Mouse (Mus musculus): ENCODE measurements at regions not wholly inside any gene's neighbourhood (a gene's known extent, or its start where the extent isn't known, plus 50 kb on each side); places are given as distances from the start of the nearest gene placed in this dataset.

- DNase-seq (ENCODE audit: low read depth) = no peak
Measured at GRCm38 (mm10) chr3:35102715-35103591, 452.7 kb downstream of the Sox2 start.

DNA sequence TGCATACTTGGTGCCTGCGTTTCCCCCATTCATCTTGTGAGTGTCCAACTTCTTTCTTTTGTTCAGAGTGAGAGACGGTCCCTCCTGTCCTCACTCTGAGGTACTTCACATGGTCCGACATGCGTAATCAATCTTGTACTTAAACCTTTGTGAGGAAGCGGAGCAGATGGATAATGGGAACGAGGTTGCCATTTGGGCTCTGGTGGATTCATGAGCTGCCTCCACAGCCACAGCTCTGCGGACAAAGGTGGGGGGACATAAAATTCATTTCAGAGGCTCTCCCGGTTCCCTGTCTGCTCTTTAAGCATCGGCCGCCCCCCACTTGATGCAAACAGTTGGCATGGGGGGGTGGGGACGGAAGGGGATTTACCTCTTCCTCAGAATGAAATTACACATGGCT lies 454.7 kb downstream of the Sox2 start:
- no peak for DNase-seq (ENCODE audit: low read depth)

DNA sequence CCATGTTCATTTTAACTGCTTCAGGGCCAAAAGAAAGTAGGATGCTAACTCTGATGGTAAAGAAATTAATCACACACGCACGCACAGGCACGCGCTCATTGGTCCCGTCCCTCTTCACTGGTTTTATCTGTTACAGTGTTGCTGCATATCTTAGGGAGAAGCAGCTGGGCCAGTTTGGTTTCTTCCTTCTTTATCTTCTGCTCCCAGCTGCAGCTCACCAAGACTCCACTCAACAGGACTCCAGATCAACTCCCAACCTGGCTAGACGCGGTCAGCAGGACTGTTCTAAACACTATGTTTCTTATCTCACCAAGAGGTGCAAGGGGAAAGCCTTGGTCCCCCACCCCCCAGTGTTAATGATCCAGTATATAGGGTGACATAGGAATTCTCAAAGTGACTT lies 455.9 kb downstream of the Sox2 start:
- DNase-seq (ENCODE audit: low read depth) = no peak

GRCm38 (mm10) chr3:35133477-35133876 lies 483.3 kb downstream of the Sox2 start:
- DNase-seq (ENCODE audit: low read depth) = no peak

- DNase-seq (ENCODE audit: low read depth) = no peak
Measured at GRCm38 (mm10) chr3:35141500-35142220, 491.5 kb downstream of the Sox2 start.

DNA sequence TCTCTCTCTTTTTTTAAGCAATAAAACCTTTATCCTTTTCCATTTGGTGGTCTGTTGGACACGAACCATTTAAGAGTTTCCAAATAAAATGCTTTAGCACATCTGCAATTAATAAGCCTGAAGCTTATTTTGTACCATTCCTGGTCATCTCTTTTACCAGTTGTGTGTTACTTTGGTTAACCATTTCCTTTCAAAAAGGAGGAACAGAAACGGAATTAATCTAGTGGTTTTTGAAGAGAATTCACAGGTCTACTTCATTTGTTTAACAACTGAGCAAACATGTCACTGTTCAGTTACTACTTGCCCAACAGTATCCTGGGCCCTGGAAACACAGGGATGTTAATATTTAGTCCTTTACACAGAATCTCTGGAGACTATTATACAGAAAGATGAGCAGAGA lies 492.5 kb downstream of the Sox2 start:
- DNase-seq (ENCODE audit: low read depth) = no peak

- DNase-seq (ENCODE audit: low read depth) = no peak
Measured at GRCm38 (mm10) chr3:35145569-35145968, 495.4 kb downstream of the Sox2 start.

DNA sequence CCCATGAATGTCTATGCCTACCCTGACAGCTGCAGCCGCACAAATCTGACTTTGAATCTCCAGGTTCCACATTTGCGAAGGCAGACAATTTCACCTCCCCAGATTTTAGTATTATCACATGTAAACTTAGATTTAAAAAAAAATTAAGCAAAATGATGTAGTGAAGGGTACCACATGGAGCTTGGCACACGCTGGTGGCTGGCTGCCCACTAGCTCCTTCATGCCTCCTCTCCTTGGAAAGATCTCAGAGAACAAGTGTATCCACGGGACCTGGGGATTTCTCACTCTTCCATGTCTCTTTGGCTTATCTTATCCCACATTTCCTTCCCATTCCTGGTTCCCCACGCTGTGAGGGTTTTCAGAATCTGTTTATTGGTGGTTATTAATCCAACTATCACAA lies 496.5 kb downstream of the Sox2 start:
- no peak for DNase-seq (ENCODE audit: low read depth)

DNA sequence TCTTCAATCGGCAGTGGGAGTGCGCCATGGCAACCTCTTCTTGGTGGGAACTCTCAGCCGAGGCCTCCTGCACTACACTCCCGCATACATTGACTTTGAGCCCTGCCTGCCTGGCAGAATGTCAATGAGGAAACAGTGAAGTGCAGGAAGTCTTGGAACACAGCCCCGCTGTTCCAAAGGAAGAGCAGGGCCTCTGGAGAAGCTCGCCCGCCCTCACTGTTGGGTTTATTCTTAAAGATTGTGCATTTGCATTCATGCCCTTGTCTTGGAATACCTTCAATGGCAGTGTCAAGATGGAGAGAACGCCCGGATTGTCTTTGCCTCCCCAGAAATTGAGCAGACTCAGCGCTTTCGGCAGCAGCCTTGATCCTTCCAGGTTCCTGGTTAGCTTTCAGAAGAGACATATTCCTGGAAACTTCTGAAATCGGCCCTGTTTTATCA lies 499.1 kb downstream of the Sox2 start:
- no peak for DNase-seq (ENCODE audit: low read depth)

GRCm38 (mm10) chr3:35152191-35152590 lies 502.0 kb downstream of the Sox2 start:
- no peak for DNase-seq (ENCODE audit: low read depth)

- no peak for DNase-seq (ENCODE audit: low read depth)
Measured at GRCm38 (mm10) chr3:35154266-35154665, 504.1 kb downstream of the Sox2 start.

DNA sequence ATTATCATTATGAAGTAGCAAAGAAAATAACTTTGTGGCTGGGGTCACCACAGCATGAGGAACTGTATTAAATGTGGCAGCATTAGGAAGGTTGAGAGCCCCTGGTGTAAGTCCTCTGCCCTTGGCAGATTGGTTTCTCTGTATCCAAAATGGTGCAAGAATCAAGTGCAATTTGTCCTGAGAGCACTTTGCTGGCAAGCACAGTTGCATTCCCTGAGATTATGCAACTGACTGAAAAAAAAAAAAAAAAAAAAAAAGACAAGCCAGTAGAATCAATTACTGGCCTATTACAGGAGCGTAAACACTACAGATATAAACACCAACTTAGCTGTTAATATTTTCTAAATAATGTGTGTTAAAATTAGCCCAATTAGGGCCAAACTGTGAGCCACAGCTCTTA lies 518.5 kb downstream of the Sox2 start:
- no peak for DNase-seq (ENCODE audit: low read depth)

DNA sequence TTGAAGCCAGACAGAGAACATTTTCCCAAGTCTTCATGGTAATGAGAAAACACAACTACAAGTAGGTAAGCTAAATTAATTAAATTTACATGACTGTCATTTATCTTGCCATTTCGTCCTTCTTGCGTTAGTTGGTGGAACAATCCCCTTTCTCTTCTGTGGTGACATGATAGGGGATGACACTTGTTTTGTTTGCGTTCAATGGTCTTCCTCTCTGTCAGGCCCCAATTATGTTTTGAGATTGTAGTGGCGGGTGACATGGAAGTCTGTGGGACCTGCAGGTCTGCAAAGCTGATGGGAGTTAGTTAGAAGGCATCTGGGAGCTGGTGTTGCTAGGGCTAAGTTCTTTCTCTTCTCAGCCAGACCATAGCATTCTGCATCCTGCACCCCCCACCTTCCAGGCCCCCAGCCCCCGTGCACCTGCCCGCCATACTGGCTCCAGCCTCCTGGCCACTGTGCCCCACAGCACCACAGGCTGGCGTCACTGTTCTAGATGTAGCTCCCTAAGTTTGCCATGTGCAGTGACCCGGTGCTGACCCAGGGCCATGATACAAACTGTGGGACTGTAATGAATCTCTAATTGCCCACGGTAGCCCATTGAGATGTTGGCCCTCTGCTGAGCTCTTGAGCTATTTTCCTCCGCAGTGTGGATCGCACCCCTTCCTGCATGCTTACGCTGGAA lies 528.7 kb downstream of the Sox2 start:
- no peak for DNase-seq (ENCODE audit: low read depth)

DNA sequence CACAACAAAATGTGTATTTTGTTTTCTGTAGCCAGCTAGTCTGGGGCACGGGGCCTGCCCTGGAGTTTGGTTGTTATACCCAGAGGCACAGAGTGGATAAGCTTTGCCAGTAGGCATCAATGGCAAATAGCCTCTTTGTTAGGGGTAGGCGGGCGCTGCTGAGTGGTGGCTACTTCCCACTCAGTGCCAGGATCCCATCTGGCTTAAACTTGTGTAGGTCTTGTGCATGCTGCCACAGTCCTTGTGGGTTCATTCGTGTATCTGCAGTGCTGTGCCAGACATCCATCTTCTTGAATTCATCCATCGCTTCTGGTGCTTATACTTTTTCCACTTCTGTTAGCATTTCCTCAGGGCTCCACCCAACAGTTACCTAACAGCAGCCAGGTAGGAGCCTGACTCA lies 545.4 kb upstream of the Atp11b start:
- no peak for DNase-seq (ENCODE audit: low read depth)

GRCm38 (mm10) chr3:35219394-35219793 lies 534.5 kb upstream of the Atp11b start:
- no peak for DNase-seq (ENCODE audit: low read depth)

DNA sequence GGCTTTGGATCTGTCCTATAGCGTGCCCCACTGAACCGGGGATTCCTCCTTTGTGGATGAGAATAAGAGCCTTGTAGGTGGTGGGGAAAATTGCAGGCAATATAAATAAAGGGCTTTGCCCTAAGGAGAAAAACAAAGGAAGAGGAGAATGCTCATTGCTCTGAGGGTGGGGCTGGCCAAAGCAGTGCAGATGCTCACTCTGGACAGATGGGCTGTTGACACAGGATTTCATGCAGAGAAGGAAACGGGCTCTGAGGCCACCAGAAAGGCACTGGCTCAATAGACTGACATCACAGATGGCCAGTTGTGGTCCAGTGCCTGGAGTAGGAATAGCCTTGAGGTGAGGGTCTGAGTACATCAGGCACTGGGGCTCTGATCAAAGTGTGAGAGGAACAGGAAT lies 532.7 kb upstream of the Atp11b start:
- no peak for DNase-seq (ENCODE audit: low read depth)

- DNase-seq (ENCODE audit: low read depth) = no peak
Measured at GRCm38 (mm10) chr3:35222251-35222650, 531.7 kb upstream of the Atp11b start.

DNA sequence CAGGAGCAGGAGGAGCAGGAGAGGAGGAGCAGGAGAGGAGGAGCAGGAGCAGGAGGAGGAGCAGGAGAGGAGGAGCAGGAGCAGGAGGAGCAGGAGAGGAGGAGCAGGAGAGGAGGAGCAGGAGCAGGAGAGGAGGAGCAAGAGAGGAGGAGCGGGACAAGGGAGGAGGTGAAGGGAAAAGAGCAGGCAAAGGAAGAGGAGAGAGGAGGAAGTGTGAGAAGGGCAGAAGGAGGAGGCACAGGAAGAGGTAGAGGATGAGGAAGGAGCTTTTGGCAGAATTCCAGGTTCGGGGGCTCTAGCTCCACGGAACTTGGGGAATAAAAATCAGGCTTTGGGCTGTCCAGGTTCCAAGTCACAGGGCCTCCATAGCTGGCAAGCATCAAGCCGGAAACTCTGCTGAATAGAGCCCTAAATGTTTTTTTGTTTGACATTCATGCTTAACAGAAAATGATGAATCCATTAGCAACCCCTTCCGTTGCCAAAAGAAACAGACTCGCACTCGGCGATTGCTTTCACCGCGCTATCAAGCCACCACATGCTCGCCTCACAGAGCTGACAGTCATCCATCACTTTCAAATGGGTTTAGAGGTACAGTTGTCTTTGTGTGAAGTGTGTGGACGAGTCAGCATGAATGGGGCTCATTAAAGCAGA lies 528.7 kb upstream of the Atp11b start:
- no peak for DNase-seq (ENCODE audit: low read depth)

DNA sequence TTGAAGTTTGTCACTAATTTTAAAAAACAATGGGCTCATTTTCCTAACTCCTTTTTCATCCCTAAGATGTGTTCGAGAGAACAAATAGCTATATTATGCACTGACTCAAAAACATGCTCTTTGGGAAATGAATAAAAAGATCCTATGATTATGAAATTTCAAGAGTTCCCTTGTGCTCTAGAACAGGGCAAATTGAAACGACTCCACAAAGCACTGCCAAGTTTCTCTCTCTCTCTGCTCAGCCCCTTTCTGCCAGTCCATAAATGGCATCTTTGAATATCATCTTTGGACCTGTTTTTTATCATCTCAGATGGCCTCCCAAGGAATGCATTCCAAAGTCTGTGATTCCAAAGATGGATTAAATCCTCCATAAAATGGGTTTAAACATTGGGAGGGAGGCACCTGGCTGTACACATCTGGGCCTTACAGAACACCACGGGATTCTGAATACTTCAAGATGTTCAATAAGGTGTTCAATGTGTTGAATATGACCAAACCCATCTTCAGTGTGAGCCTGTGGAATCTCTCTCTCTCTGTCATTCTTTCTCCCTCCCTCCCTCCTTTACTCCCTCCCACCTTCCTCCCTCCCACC lies 528.0 kb upstream of the Atp11b start:
- DNase-seq (ENCODE audit: low read depth) = no peak

- DNase-seq (ENCODE audit: low read depth) = no peak
Measured at GRCm38 (mm10) chr3:35231158-35231928, 522.6 kb upstream of the Atp11b start.

DNA sequence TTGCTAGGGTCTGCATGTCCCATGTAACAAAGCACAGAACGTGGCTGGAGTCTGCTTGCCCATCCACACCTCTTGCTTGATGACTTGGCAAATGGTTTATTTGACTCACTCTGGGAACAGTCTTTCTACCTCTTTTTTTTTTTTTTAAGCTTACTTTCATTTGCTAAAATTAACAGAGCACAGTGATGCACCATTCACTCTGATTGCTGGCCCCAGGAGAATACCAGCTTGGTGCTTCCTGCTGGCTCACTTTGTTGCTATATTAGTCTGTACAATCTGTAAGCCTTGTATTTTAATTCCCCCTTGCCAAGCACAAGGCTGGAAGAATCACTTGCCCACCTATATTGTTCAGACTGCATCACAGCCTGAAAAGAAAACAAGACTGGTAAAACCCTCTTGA lies 521.4 kb upstream of the Atp11b start:
- DNase-seq (ENCODE audit: low read depth) = no peak

Data from gonadal fat pad, adult 2 months (tissue).